Mouse (Mus musculus): ENCODE results near the gene Olfr785. TPM values are rescaled to one million over a fixed set of nuclear protein-coding genes. Genes with fewer than 3 reads are reported as not detected.
"Not testable (repeated sequence)": the region's sequence is repeated elsewhere in the genome, so short reads cannot be mapped to it uniquely, and the experiment has no call there.

Olfr785 gene
- polyA plus RNA-seq (2015; fragmentation: Nextera tagmentation; extraction: Ambion mirVana) = not detected in 2 replicates

DNA sequence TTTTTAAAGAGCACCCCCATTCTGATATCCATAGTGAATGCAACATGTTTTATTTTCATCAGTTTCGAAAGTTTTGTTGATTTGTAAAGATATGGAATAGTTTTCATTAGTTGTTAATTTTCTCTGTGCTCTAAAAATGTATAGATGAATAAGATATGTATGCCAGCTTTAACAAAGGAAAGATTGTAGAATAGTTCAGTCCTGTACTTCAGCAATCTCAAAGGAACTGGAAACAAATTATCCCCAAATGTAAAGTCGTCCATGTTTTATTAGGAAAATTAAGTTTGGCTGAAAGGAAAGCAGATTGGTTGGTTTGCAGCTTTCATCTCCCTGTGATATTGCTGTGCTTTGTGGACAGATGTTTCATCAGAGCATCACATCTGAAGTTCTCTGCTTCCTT, at the start of gene Olfr785:
Olfr785 (plus strand) TSS at position 301 of the 400 bp plus-strand sequence.
- Histone ChIP-seq H3K4me3 (replicated peaks; ENCODE audit: low read length) (no peak within 1 kb of the TSS), H3K9me3 (replicated peaks; ENCODE audit: control insufficient read depth, low read length) (no peaks in the 10 kb centered on the region), H3K27me3 (ENCODE audit: control insufficient read depth, insufficient read depth, low read length) (no peaks in the 10 kb centered on the region), H3K36me3 (ENCODE audit: control insufficient read depth, insufficient read depth, low read length) (no peaks in the 10 kb centered on the region), H3K27ac (ENCODE audit: low read length) (no peak within 1 kb of the TSS), H3K9ac (ENCODE audit: low read length) (no peak within 1 kb of the TSS), H3K4me1 (ENCODE audit: control insufficient read depth, insufficient read depth, low read length) (no peaks in the 10 kb centered on the region), H3K4me2 (ENCODE audit: low read depth, low read length) (no peak within 1 kb of the TSS)
- no peak for ATAC-seq (ENCODE audit: insufficient read depth, low FRiP score)
- 68% methylated on average over 2 of the region's 2 CpGs for WGBS

DNA sequence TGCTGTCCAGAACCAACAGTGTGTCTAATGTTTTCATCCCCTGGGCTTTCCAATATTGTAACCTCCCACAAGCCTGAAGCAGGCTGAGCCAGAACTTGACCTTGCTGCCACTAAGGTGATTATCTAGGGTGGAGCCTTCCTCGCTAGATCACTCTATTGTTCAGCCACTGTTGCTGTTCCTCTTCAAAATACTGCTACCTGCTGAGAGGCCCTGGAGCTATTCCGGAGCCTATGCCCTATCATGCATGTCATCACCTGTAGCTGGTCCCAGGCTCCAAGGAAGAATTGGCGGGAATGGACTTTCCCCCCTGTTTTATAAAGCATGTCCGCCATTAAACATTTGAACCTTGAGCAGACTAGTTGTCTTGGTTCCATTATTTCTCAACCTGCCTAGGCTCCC, 48.7 kb upstream of the Olfr785 start:
- not testable (repeated sequence) for H3K4me1 ChIP-seq (ENCODE audit: control insufficient read depth, insufficient read depth, low read length); H3K9ac ChIP-seq (ENCODE audit: low read length); H3K36me3 ChIP-seq (ENCODE audit: control insufficient read depth, insufficient read depth, low read length); H3K27ac ChIP-seq (ENCODE audit: low read length); ATAC-seq (ENCODE audit: insufficient read depth, low FRiP score); H3K27me3 ChIP-seq (ENCODE audit: control insufficient read depth, insufficient read depth, low read length); H3K9me3 ChIP-seq (replicated peaks; ENCODE audit: control insufficient read depth, low read length); H3K4me2 ChIP-seq (ENCODE audit: low read depth, low read length); H3K4me3 ChIP-seq (replicated peaks; ENCODE audit: low read length)
- 86% methylated on average over 4 of the region's 4 CpGs for WGBS

DNA sequence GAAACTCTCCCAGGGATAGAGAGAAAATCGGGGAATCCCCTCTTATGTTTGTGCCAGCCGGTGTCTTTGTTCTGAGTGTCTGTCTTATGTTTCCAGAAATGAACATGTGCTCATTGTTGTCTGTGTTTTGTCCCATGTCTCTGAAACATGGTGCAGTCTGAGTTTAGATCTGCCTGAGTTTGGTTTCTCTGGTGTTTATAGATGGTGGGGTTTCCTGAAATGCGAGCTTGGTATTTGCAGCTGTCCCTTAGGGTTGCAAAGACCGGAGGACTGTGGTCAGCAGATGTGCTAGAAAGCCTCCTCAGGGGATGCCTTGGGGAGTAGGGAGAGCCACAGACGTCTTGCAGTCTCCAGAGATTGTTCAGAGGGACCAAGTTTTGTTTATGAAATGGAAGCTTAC, 47.9 kb upstream of the Olfr785 start:
- H3K9ac ChIP-seq (ENCODE audit: low read length) = no peak overlapping the region
- ATAC-seq (ENCODE audit: insufficient read depth, low FRiP score) = no peak

DNA sequence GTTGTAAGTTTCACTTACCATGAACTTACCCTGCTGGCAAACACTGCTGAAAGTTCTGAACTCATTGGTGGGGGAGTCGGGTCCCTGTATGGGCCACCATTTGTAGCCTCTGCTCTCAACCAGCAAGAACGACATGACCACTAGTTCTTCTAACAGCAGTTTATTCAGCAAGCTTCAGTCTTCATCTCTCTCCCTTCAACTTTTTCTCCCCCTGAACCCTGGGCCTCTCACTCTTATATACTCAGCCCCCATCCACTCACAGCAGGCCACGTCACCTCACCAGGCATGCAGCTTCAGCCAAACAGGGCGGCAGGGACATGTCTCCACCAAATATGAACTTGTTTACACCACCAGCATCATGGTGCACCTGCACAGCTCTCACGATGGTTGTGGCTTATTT, 31.2 kb upstream of the Olfr785 start:
- 85% methylated on average over 5 of the region's 5 CpGs for WGBS
- not testable (repeated sequence) for H3K4me2 ChIP-seq (ENCODE audit: low read depth, low read length); H3K9me3 ChIP-seq (replicated peaks; ENCODE audit: control insufficient read depth, low read length); H3K4me1 ChIP-seq (ENCODE audit: control insufficient read depth, insufficient read depth, low read length); ATAC-seq (ENCODE audit: insufficient read depth, low FRiP score); H3K27ac ChIP-seq (ENCODE audit: low read length); H3K9ac ChIP-seq (ENCODE audit: low read length); H3K36me3 ChIP-seq (ENCODE audit: control insufficient read depth, insufficient read depth, low read length); H3K27me3 ChIP-seq (ENCODE audit: control insufficient read depth, insufficient read depth, low read length); H3K4me3 ChIP-seq (replicated peaks; ENCODE audit: low read length)

More for the DNA sequence above, 47.9 kb upstream of the Olfr785 start:
- Histone ChIP-seq H3K27me3 (ENCODE audit: control insufficient read depth, insufficient read depth, low read length) (no peaks in the 10 kb centered on the region), H3K4me1 (ENCODE audit: control insufficient read depth, insufficient read depth, low read length) (no peaks in the 10 kb centered on the region), H3K4me3 (replicated peaks; ENCODE audit: low read length) (no peak overlapping the region), H3K9me3 (replicated peaks; ENCODE audit: control insufficient read depth, low read length) (no peaks in the 10 kb centered on the region), H3K4me2 (ENCODE audit: low read depth, low read length) (no peak overlapping the region), H3K27ac (ENCODE audit: low read length) (no peak overlapping the region), H3K36me3 (ENCODE audit: control insufficient read depth, insufficient read depth, low read length) (no peaks in the 10 kb centered on the region)
- WGBS = 74% methylated on average over 5 of the region's 5 CpGs

DNA sequence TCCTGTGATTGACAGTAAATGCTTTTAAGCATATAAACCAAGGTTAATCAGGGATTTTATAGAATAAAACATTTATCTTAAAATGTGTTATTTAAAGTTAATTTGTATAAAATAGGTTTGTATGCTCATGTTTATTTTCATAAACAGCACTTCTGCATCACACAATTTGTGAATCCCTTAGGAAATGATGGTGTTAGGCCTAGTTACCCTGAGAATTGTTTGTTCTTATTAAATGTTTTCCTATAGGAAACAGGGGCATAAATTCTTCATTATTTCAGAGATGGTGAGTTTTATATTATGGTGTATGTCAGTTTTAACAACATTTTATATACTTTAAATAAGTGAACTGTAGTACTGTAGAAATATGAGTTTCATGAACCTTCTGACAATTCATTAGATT, 21.4 kb upstream of the Olfr785 start, which contains the start of gene Olfr784:
Olfr784 (plus strand) TSS at position 301 of the 400 bp plus-strand sequence.
- H3K4me3 ChIP-seq (replicated peaks; ENCODE audit: low read length) = no peak within 1 kb of the TSS
- H3K4me1 ChIP-seq (ENCODE audit: control insufficient read depth, insufficient read depth, low read length) = no peaks in the 10 kb centered on the region
- H3K27me3 ChIP-seq (ENCODE audit: control insufficient read depth, insufficient read depth, low read length) = no peaks in the 10 kb centered on the region
- no peak within 1 kb of the TSS for H3K9ac ChIP-seq (ENCODE audit: low read length)
- no peak within 1 kb of the TSS for H3K27ac ChIP-seq (ENCODE audit: low read length)
- H3K9me3 ChIP-seq (replicated peaks; ENCODE audit: control insufficient read depth, low read length) = no peaks in the 10 kb centered on the region
- ATAC-seq (ENCODE audit: insufficient read depth, low FRiP score) = no peak
- H3K36me3 ChIP-seq (ENCODE audit: control insufficient read depth, insufficient read depth, low read length) = no peaks in the 10 kb centered on the region
- H3K4me2 ChIP-seq (ENCODE audit: low read depth, low read length) = no peak within 1 kb of the TSS

DNA sequence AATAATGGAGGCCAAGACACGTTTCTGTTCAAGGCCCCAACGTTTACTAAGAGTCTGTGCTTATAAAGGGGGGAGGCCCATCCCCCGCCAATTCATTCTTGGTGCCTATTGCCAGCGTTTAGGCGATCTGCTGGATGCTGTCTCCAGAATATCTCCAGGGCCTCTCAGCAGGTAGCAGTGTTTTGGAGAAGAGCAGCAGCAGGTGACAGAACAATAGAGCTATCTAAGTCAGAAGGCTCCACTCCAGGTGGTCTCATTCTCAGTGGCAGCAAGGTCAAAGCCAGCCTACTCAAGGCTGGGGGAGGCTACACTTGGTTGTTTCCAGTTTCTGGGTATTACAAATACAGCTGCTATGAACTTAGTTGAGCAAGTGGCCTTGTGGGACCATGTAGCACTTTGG, 4.3 kb upstream of the Olfr785 start:
- no peak for ATAC-seq (ENCODE audit: insufficient read depth, low FRiP score)
- Histone ChIP-seq H3K9me3 (replicated peaks; ENCODE audit: control insufficient read depth, low read length) (no peaks in the 10 kb centered on the region), H3K27me3 (ENCODE audit: control insufficient read depth, insufficient read depth, low read length) (no peaks in the 10 kb centered on the region), H3K9ac (ENCODE audit: low read length) (no peak overlapping the region), H3K27ac (ENCODE audit: low read length) (no peak overlapping the region), H3K4me3 (replicated peaks; ENCODE audit: low read length) (no peak overlapping the region), H3K36me3 (ENCODE audit: control insufficient read depth, insufficient read depth, low read length) (no peaks in the 10 kb centered on the region), H3K4me2 (ENCODE audit: low read depth, low read length) (no peak overlapping the region), H3K4me1 (ENCODE audit: control insufficient read depth, insufficient read depth, low read length) (no peaks in the 10 kb centered on the region)
- WGBS = 46% methylated on average over 5 of the region's 5 CpGs

DNA sequence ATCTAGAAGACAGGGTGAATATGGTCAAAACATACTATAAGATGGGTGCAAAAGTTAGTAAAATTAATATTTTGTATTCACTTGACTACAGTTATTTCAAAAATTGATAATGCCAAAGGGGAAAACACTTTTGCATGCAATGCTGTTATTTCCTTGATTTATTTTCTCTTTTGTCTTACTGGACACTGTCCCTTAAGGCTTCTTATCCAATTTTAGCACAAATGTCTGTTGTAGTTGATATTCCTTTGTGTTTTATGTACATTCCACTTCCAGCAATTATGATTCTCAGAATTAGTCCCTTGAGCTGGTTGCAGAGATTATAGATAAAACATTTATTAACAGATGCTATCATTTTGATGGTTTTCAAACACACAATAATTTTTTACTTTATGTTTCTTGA, 21.8 kb downstream of the Olfr785 start, which contains the start of gene Olfr786:
Olfr786 (plus strand) TSS at position 301 of the 400 bp plus-strand sequence.
- Histone ChIP-seq H3K36me3 (ENCODE audit: control insufficient read depth, insufficient read depth, low read length) (no peaks in the 10 kb centered on the region), H3K4me3 (replicated peaks; ENCODE audit: low read length) (no peak within 1 kb of the TSS), H3K27ac (ENCODE audit: low read length) (no peak within 1 kb of the TSS), H3K9ac (ENCODE audit: low read length) (no peak within 1 kb of the TSS), H3K27me3 (ENCODE audit: control insufficient read depth, insufficient read depth, low read length) (no peaks in the 10 kb centered on the region), H3K9me3 (replicated peaks; ENCODE audit: control insufficient read depth, low read length) (no peaks in the 10 kb centered on the region), H3K4me1 (ENCODE audit: control insufficient read depth, insufficient read depth, low read length) (no peaks in the 10 kb centered on the region), H3K4me2 (ENCODE audit: low read depth, low read length) (no peak within 1 kb of the TSS)
- no peak for ATAC-seq (ENCODE audit: insufficient read depth, low FRiP score)

Other genes with a start within 250 kb of the Olfr785 start
- gene Olfr771, start 240.7 kb upstream of the Olfr785 start, polyA plus RNA-seq (2015; fragmentation: Nextera tagmentation; extraction: Ambion mirVana) = not detected in 2 replicates
- gene Olfr772, start 227.5 kb upstream of the Olfr785 start, polyA plus RNA-seq (2015; fragmentation: Nextera tagmentation; extraction: Ambion mirVana) = not detected in 2 replicates
- not detected in 2 replicates for gene Olfr773, start 218.0 kb upstream of the Olfr785 start, polyA plus RNA-seq (2015; fragmentation: Nextera tagmentation; extraction: Ambion mirVana)
- not detected in 2 replicates for gene Olfr774, start 169.2 kb upstream of the Olfr785 start, polyA plus RNA-seq (2015; fragmentation: Nextera tagmentation; extraction: Ambion mirVana)
- not detected in 2 replicates for gene Olfr775, start 157.0 kb upstream of the Olfr785 start, polyA plus RNA-seq (2015; fragmentation: Nextera tagmentation; extraction: Ambion mirVana)
- not detected in 2 replicates for gene Olfr776, start 146.3 kb upstream of the Olfr785 start, polyA plus RNA-seq (2015; fragmentation: Nextera tagmentation; extraction: Ambion mirVana)
- not detected in 2 replicates for gene Olfr777, start 133.9 kb upstream of the Olfr785 start, polyA plus RNA-seq (2015; fragmentation: Nextera tagmentation; extraction: Ambion mirVana)
- not detected in 2 replicates for gene Olfr780, start 87.3 kb upstream of the Olfr785 start, polyA plus RNA-seq (2015; fragmentation: Nextera tagmentation; extraction: Ambion mirVana)
- gene Olfr781, start 76.6 kb upstream of the Olfr785 start, polyA plus RNA-seq (2015; fragmentation: Nextera tagmentation; extraction: Ambion mirVana) = not detected in 2 replicates
- gene Olfr782, start 56.6 kb upstream of the Olfr785 start, polyA plus RNA-seq (2015; fragmentation: Nextera tagmentation; extraction: Ambion mirVana) = not detected in 2 replicates
- gene Olfr784, start 21.3 kb upstream of the Olfr785 start, polyA plus RNA-seq (2015; fragmentation: Nextera tagmentation; extraction: Ambion mirVana) = 0.09 TPM in 1 of 2 replicates, not detected in the other
- gene Olfr786, start 21.9 kb downstream of the Olfr785 start, polyA plus RNA-seq (2015; fragmentation: Nextera tagmentation; extraction: Ambion mirVana) = not detected in 2 replicates
- gene Olfr787, start 56.4 kb downstream of the Olfr785 start, polyA plus RNA-seq (2015; fragmentation: Nextera tagmentation; extraction: Ambion mirVana) = not detected in 2 replicates
- gene Olfr788, start 65.6 kb downstream of the Olfr785 start, polyA plus RNA-seq (2015; fragmentation: Nextera tagmentation; extraction: Ambion mirVana) = not detected in 2 replicates
- not detected in 2 replicates for gene Olfr789, start 79.3 kb downstream of the Olfr785 start, polyA plus RNA-seq (2015; fragmentation: Nextera tagmentation; extraction: Ambion mirVana)
- not detected in 2 replicates for gene Olfr790, start 93.1 kb downstream of the Olfr785 start, polyA plus RNA-seq (2015; fragmentation: Nextera tagmentation; extraction: Ambion mirVana)
- not detected in 2 replicates for gene Olfr791, start 116.4 kb downstream of the Olfr785 start, polyA plus RNA-seq (2015; fragmentation: Nextera tagmentation; extraction: Ambion mirVana)
- not detected in 2 replicates for gene Olfr792, start 133.7 kb downstream of the Olfr785 start, polyA plus RNA-seq (2015; fragmentation: Nextera tagmentation; extraction: Ambion mirVana)
- gene Olfr794, start 162.2 kb downstream of the Olfr785 start, polyA plus RNA-seq (2015; fragmentation: Nextera tagmentation; extraction: Ambion mirVana) = not detected in 2 replicates
- gene Olfr796, start 207.1 kb downstream of the Olfr785 start, polyA plus RNA-seq (2015; fragmentation: Nextera tagmentation; extraction: Ambion mirVana) = not detected in 2 replicates
- gene Olfr798, start 222.5 kb downstream of the Olfr785 start, polyA plus RNA-seq (2015; fragmentation: Nextera tagmentation; extraction: Ambion mirVana) = not detected in 2 replicates
- gene Olfr799, start 232.1 kb downstream of the Olfr785 start, polyA plus RNA-seq (2015; fragmentation: Nextera tagmentation; extraction: Ambion mirVana) = not detected in 2 replicates